Mouse (Mus musculus) heart, postnatal 14 days (tissue): ENCODE data around the gene Csnk2b. TPM values are rescaled to one million over a fixed set of nuclear protein-coding genes. Genes with fewer than 3 reads are reported as not detected.

Experiments
- DNase-seq, 2 experiments: peaks; one replicate each; pipeline ENCODE4 v3.0.0; 2021 to 2022
- intact Hi-C: fragments of 180-260 bp; cut with DNase I; formaldehyde crosslinking; loops from one replicate; pipeline ENCODE4 v1.15.1; 2025
- total RNA-seq, 2 experiments: library from RNA; stranded (reverse); gene quantifications; 2 replicates each; pipeline ENCODE4 v1.2.3; 2021

Csnk2b gene
- total RNA-seq, 2 experiments from 2014 or later, result 172 to 176 TPM

DNA sequence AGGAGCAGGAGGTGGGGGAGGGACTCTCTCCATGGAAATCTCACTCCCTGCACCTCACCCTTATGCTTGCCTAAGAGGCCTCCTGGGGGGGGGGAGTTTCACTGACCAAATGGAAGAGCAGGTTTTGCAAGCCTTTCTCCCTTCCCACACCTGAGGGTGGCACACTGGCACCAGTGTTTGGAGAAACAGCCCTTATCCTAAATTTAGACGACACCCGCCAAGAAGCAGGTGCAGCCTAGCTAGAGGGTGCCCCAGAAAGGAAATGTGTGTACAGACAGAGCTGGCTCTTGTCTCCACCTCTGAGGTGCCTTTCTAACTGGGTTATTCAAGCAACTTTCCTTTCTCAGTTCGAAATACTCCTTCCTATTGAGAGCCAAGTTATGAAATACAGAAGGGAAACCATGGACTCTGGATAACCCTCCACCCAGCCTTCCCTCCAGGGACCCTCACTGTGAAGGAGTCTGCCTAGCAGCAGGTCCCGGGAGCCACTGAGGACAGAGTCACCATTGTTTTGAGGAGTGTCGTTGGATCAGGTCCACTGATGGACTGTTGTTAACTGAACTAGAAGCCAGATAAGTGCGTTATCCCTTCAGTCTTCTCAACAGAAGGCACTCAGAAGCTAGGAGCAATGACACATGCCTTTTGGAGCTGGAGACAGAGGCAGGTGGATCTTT is 51.2 kb downstream of the Csnk2b start:
- no peak for DNase-seq
- intact Hi-C loops, result no loop called here

- intact Hi-C loops, result no loop called here
- no peak for DNase-seq
Measured at GRCm38 (mm10) chr17:35068213-35068914, 53.5 kb downstream of the Csnk2b start.

Other genes starting within 250 kb of the Csnk2b start
- 1 to 10 TPM; 5.1 to 6.1 TPM for gene Zbtb12, start 242.6 kb downstream of the Csnk2b start, total RNA-seq
- not detected for gene Gm20547, start 240.0 kb downstream of the Csnk2b start, total RNA-seq
- 1 to 10 TPM; 4.3 to 6.0 TPM for gene C2, start 223.8 kb downstream of the Csnk2b start, total RNA-seq
- 10 to 100 TPM; 45.2 to 49.4 TPM for gene Ehmt2, start 223.6 kb downstream of the Csnk2b start, total RNA-seq
- under 1 TPM in 1 of 2 experiments, not detected in 1; 0.17 TPM for gene Slc44a4, start 207.6 kb downstream of the Csnk2b start, total RNA-seq
- gene Neu1, start 190.8 kb downstream of the Csnk2b start, total RNA-seq, result 10 to 100 TPM; 14.0 to 14.6 TPM
- gene Hspa1b, start 162.8 kb downstream of the Csnk2b start, total RNA-seq, result 1 to 10 TPM; 3.8 to 3.9 TPM
- not detected for gene Gm20481, start 152.1 kb downstream of the Csnk2b start, total RNA-seq
- gene Hspa1a, start 149.9 kb downstream of the Csnk2b start, total RNA-seq, result 1 to 10 TPM; 2.3 to 3.3 TPM
- 1 to 10 TPM; 2.7 to 4.7 TPM for gene Hspa1l, start 149.3 kb downstream of the Csnk2b start, total RNA-seq
- 10 to 100 TPM; 19.2 to 25.0 TPM for gene Lsm2, start 140.2 kb downstream of the Csnk2b start, total RNA-seq
- 10 to 100 TPM; 24.5 to 26.0 TPM for gene Vars, start 121.1 kb downstream of the Csnk2b start, total RNA-seq
- gene Vwa7, start 105.5 kb downstream of the Csnk2b start, total RNA-seq, result 1 to 10 TPM; 5.3 to 5.9 TPM
- under 1 TPM; 0.34 to 0.48 TPM for gene Sapcd1, start 94.0 kb downstream of the Csnk2b start, total RNA-seq
- 1 to 10 TPM; 1.6 to 2.0 TPM for gene Msh5, start 75.3 kb downstream of the Csnk2b start, total RNA-seq
- 10 to 100 TPM; 61.6 to 72.9 TPM for gene Clic1, start 72.1 kb downstream of the Csnk2b start, total RNA-seq
- gene Ddah2, start 63.0 kb downstream of the Csnk2b start, total RNA-seq, result 10 to 100 TPM; 49.3 to 50.0 TPM
- not detected for gene Ly6g6c, start 56.7 kb downstream of the Csnk2b start, total RNA-seq
- gene Mpig6b, start 55.9 kb downstream of the Csnk2b start, total RNA-seq, result under 1 TPM; 0.61 to 0.74 TPM
- not detected for gene Ly6g6e, start 45.2 kb downstream of the Csnk2b start, total RNA-seq
- gene Ly6g6d, start 44.0 kb downstream of the Csnk2b start, total RNA-seq, result 1 to 10 TPM in 1 of 2 experiments, under 1 TPM in 1; 0.67 to 3.3 TPM
- not detected for gene Ly6g6f, start 36.4 kb downstream of the Csnk2b start, total RNA-seq
- 10 to 100 TPM; 53.7 to 56.7 TPM for gene Abhd16a, start 32.8 kb downstream of the Csnk2b start, total RNA-seq
- gene Ly6g5c, start 13.8 kb downstream of the Csnk2b start, total RNA-seq, result not detected
- gene Ly6g5b, start 6.6 kb downstream of the Csnk2b start, total RNA-seq, result under 1 TPM in 1 of 2 experiments, not detected in 1; 0.41 TPM
- 1 to 10 TPM; 7.0 to 7.7 TPM for gene Gpank1, start 598 bp downstream of the Csnk2b start, total RNA-seq
- gene D17H6S53E, start 4.3 kb upstream of the Csnk2b start, total RNA-seq, result 10 to 100 TPM; 28.0 to 29.6 TPM
- not detected for gene Apom, start 10.0 kb upstream of the Csnk2b start, total RNA-seq
- gene Bag6, start 13.1 kb upstream of the Csnk2b start, total RNA-seq, result 100 to 1,000 TPM; 237 to 245 TPM
- 100 to 1,000 TPM; 148 to 174 TPM for gene Prrc2a, start 42.8 kb upstream of the Csnk2b start, total RNA-seq
- gene Aif1, start 54.0 kb upstream of the Csnk2b start, total RNA-seq, result 1 to 10 TPM; 1.4 to 2.8 TPM
- gene Lst1, start 66.4 kb upstream of the Csnk2b start, total RNA-seq, result 1 to 10 TPM; 3.8 to 4.0 TPM
- gene Ltb, start 72.4 kb upstream of the Csnk2b start, total RNA-seq, result 1 to 10 TPM; 1.2 to 3.8 TPM
- under 1 TPM; 0.29 to 0.39 TPM for gene Tnf, start 80.0 kb upstream of the Csnk2b start, total RNA-seq
- gene Lta, start 83.3 kb upstream of the Csnk2b start, total RNA-seq, result under 1 TPM in 1 of 2 experiments, not detected in 1; 0.20 TPM
- under 1 TPM in 1 of 2 experiments, not detected in 1; 0.71 TPM for gene Gm16181, start 98.8 kb upstream of the Csnk2b start, total RNA-seq
- gene Atp6v1g2, start 111.6 kb upstream of the Csnk2b start, total RNA-seq, result 1 to 10 TPM; 4.1 to 4.4 TPM
- 10 to 100 TPM in 1 of 2 experiments, 1 to 10 TPM in 1; 8.4 to 10.4 TPM for gene Nfkbil1, start 113.7 kb upstream of the Csnk2b start, total RNA-seq
- gene Ddx39b, start 119.7 kb upstream of the Csnk2b start, total RNA-seq, result 100 to 1,000 TPM; 107 to 118 TPM
- gene H2-D1, start 140.7 kb upstream of the Csnk2b start, total RNA-seq, result 10 to 100 TPM; 77.3 to 77.5 TPM
- gene H2-Q1, start 198.4 kb upstream of the Csnk2b start, total RNA-seq, result 1 to 10 TPM in 1 of 2 experiments, under 1 TPM in 1; 0.57 to 1.2 TPM
- 1 to 10 TPM; 1.1 to 3.7 TPM for gene H2-Q2, start 220.2 kb upstream of the Csnk2b start, total RNA-seq